Mouse (Mus musculus): ENCODE measurements around the gene Tead1. TPM values are rescaled to one million over a fixed set of nuclear protein-coding genes. Genes with fewer than 3 reads are reported as not detected.

Gene Tead1
- polyA plus RNA-seq, 1 experiment, result not detected

GRCm38 (mm10) chr7:112680498-112681251 is 1.6 kb downstream of the Tead1 start:
- TF ChIP-seq POLR2A (IDR thresholded peaks at IDR 0.05; ENCODE audit: insufficient read depth, low read depth, low read length), result no peak
- no peak for TF ChIP-seq CTCF (IDR thresholded peaks at IDR 0.05; ENCODE audit: insufficient read depth, low read depth, low read length)
- Histone ChIP-seq H3K27ac (ENCODE audit: insufficient read depth, low read depth, low read length) (peak overlapping the region; percentile 1; the same call in 1 of the 2 replicates), H3K4me1 (ENCODE audit: control insufficient read depth, insufficient read depth, low read length) (peaks cover 13% of the 10 kb centered on the region), H3K4me3 (ENCODE audit: insufficient read depth, low read depth, low read length) (peak overlapping the region; percentile 47)
- 18% methylated on average over 22 of the region's 22 CpGs for WGBS

DNA sequence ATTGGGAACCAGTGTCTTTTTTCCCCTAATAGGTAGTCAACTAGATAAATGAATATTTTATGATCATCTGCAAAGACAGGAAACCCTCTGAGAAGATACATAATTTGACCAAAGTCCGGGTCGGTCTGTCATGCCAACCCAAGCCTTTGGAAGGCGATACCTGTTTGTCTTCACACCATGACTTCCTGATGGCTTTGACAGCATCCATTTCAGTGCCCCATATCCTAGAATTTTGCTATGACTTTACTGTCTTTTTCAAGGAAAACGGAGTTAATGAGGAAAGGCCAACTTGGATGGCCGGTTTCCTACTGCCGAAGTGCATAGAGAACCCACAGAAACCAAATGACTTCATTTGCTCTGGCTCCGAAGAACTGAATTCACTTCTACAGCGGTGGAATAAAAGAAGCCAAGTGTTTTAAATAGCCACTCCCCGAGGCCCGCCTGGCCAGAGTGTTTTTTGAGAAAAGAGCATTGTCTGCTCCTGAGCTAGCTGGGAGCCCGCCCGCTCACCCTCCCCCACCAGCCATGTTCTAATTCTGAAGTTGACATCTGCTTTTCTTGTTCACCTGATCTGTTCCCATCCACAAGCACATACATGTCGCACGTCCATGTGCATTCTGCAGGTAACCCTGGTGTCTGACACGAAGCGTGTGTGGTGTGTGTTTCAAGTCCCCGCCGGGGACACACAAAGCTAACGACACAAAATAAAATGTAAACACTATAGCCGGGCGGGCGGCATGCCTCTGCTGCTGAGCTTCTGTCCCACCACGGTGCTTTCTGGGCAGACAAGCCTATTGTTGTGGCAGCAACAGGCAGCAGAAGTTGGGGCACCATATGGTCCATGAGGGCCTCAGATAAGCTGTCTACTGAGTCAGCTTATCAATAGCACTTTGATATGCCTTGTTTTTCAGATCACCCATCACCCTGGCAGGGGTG is 5.8 kb downstream of the Tead1 start:
- no peak overlapping the region for H3K27ac ChIP-seq (ENCODE audit: insufficient read depth, low read depth, low read length)
- H3K4me1 ChIP-seq (ENCODE audit: control insufficient read depth, insufficient read depth, low read length), result peaks cover 17% of the 10 kb centered on the region
- 61% methylated on average over 23 of the region's 23 CpGs for WGBS
- H3K4me3 ChIP-seq (ENCODE audit: insufficient read depth, low read depth, low read length), result no peak overlapping the region
- TF ChIP-seq POLR2A (IDR thresholded peaks at IDR 0.05; ENCODE audit: insufficient read depth, low read depth, low read length), result no peak
- TF ChIP-seq CTCF (IDR thresholded peaks at IDR 0.05; ENCODE audit: insufficient read depth, low read depth, low read length), result no peak

- Histone ChIP-seq H3K4me3 (ENCODE audit: insufficient read depth, low read depth, low read length) (no peak overlapping the region), H3K4me1 (ENCODE audit: control insufficient read depth, insufficient read depth, low read length) (peaks cover 17% of the 10 kb centered on the region), H3K27ac (ENCODE audit: insufficient read depth, low read depth, low read length) (no peak overlapping the region)
- 83% methylated on average over 3 of the region's 3 CpGs for WGBS
- no peak for TF ChIP-seq POLR2A (IDR thresholded peaks at IDR 0.05; ENCODE audit: insufficient read depth, low read depth, low read length)
- TF ChIP-seq CTCF (IDR thresholded peaks at IDR 0.05; ENCODE audit: insufficient read depth, low read depth, low read length), result no peak
These were observed 6.9 kb downstream of the Tead1 start for GRCm38 (mm10) chr7:112685993-112686392.

GRCm38 (mm10) chr7:112686586-112686985 is 7.5 kb downstream of the Tead1 start:
- Histone ChIP-seq H3K27ac (ENCODE audit: insufficient read depth, low read depth, low read length) (no peak overlapping the region), H3K4me1 (ENCODE audit: control insufficient read depth, insufficient read depth, low read length) (peaks cover 16% of the 10 kb centered on the region), H3K4me3 (ENCODE audit: insufficient read depth, low read depth, low read length) (no peak overlapping the region)
- no peak for TF ChIP-seq POLR2A (IDR thresholded peaks at IDR 0.05; ENCODE audit: insufficient read depth, low read depth, low read length)
- TF ChIP-seq CTCF (IDR thresholded peaks at IDR 0.05; ENCODE audit: insufficient read depth, low read depth, low read length), result no peak
- WGBS, result 71% methylated on average over 10 of the region's 10 CpGs

DNA sequence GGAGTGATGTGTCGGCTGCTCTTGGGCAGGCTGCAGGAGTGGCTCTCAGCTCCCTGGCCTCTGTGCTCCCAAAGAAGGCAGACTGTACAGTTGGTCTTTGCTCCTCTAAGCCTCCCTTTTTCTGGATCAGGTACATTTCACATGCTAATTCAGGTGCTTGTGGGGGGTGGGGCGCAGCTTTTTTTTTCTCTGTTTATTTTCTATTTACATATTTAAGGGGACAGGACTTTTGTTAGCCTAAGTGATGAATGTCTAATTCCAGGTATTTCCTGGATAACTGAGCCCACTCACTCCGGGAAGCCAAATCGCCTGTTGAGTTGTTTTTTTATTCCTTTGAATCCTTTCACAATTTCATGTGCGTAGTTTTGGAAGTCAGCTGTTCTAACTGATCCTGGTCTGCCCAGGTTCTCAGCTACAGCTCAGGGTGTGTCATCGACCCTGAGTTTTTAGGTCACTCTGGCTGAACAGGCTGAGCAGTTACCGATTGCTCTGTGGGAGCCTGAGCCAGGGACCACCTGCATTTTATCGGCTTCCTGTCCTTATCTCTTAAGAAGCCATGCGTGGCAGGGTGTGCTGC is 9.4 kb downstream of the Tead1 start:
- no peak overlapping the region for H3K27ac ChIP-seq (ENCODE audit: insufficient read depth, low read depth, low read length)
- peaks cover 14% of the 10 kb centered on the region for H3K4me1 ChIP-seq (ENCODE audit: control insufficient read depth, insufficient read depth, low read length)
- TF ChIP-seq POLR2A (IDR thresholded peaks at IDR 0.05; ENCODE audit: insufficient read depth, low read depth, low read length) (no peak), CTCF (IDR thresholded peaks at IDR 0.05; ENCODE audit: insufficient read depth, low read depth, low read length) (no peak)
- WGBS, result 78% methylated on average over 9 of the region's 9 CpGs
- no peak overlapping the region for H3K4me3 ChIP-seq (ENCODE audit: insufficient read depth, low read depth, low read length)

GRCm38 (mm10) chr7:112690836-112691781 is 12.0 kb downstream of the Tead1 start:
- WGBS, result 62% methylated on average over 7 of the region's 7 CpGs
- no peak overlapping the region for H3K27ac ChIP-seq (ENCODE audit: insufficient read depth, low read depth, low read length)
- H3K4me3 ChIP-seq (ENCODE audit: insufficient read depth, low read depth, low read length), result no peak overlapping the region
- peaks cover 11% of the 10 kb centered on the region for H3K4me1 ChIP-seq (ENCODE audit: control insufficient read depth, insufficient read depth, low read length)
- TF ChIP-seq POLR2A (IDR thresholded peaks at IDR 0.05; ENCODE audit: insufficient read depth, low read depth, low read length) (no peak), CTCF (IDR thresholded peaks at IDR 0.05; ENCODE audit: insufficient read depth, low read depth, low read length) (no peak)

- TF ChIP-seq POLR2A (IDR thresholded peaks at IDR 0.05; ENCODE audit: insufficient read depth, low read depth, low read length), result no peak
- TF ChIP-seq CTCF (IDR thresholded peaks at IDR 0.05; ENCODE audit: insufficient read depth, low read depth, low read length), result no peak
- Histone ChIP-seq H3K27ac (ENCODE audit: insufficient read depth, low read depth, low read length) (no peak overlapping the region), H3K4me1 (ENCODE audit: control insufficient read depth, insufficient read depth, low read length) (peaks cover 16% of the 10 kb centered on the region), H3K4me3 (ENCODE audit: insufficient read depth, low read depth, low read length) (no peak overlapping the region)
- 88% methylated on average over 10 of the region's 10 CpGs for WGBS
These were observed 14.4 kb downstream of the Tead1 start for GRCm38 (mm10) chr7:112693566-112693965.

DNA sequence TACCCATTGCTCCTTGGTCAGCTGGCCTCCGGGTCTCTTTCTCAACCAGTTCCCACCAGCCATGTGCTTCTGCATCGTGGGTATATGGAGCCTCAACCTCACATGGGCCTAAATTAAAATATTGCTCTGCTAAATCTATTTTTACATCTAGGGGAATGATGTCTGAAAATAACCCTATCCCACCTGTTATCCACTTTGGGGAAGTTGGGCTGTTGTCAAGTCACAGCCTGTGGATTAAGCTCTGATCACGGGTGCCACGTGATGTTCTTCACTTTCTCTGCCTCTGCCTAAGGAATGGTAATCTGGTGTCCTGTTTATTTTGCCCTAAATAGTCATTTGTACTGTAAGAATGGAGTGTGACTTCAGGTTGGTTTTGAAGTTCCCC is 17.7 kb downstream of the Tead1 start:
- Histone ChIP-seq H3K27ac (ENCODE audit: insufficient read depth, low read depth, low read length) (0 out of 2 replicates have a peak overlapping the region, but pooled peaks have one; percentile 10), H3K4me3 (ENCODE audit: insufficient read depth, low read depth, low read length) (no peak overlapping the region), H3K4me1 (ENCODE audit: control insufficient read depth, insufficient read depth, low read length) (peaks cover 12% of the 10 kb centered on the region)
- 36% methylated on average over 4 of the region's 4 CpGs for WGBS
- TF ChIP-seq CTCF (IDR thresholded peaks at IDR 0.05; ENCODE audit: insufficient read depth, low read depth, low read length) (no peak), POLR2A (IDR thresholded peaks at IDR 0.05; ENCODE audit: insufficient read depth, low read depth, low read length) (no peak)
